Mouse (Mus musculus) midbrain, embryonic 16.5 days (tissue): Measurements from ENCODE around the gene Lrrc3b. TPM values are rescaled to one million over a fixed set of nuclear protein-coding genes. Genes with fewer than 3 reads are reported as not detected.
A peak's percentile ranks its signal among the peaks of the same experiment; 100 is the strongest.

Experiments
- ATAC-seq: fragments of 200-750 bp; cut with Nextera tagmentation; 2 replicates; pipeline ENCODE4 v1.8.0; 2017; ENCODE audit warnings: moderate TSS enrichment
- H3K27ac ChIP-seq: fragments of 300-500 bp; sonication (generic); 2 replicates; pipeline ENCODE4 v1.5.1; 2014; ENCODE audit warnings: mild to moderate bottlenecking, low read length, mixed read lengths
- H3K27me3 ChIP-seq: fragments of 300-500 bp; sonication (generic); 2 replicates; pipeline ENCODE4 v1.6.1; 2014; ENCODE audit warnings: low read depth, low read length, mixed read lengths; ENCODE audit not compliant: control insufficient read depth, insufficient read depth
- H3K36me3 ChIP-seq: fragments of 300-500 bp; sonication (generic); 2 replicates; pipeline ENCODE4 v1.6.1; 2014; ENCODE audit warnings: mild to moderate bottlenecking, low read length, moderate library complexity, mixed read lengths; ENCODE audit not compliant: control insufficient read depth, insufficient read depth
- H3K4me1 ChIP-seq: fragments of 300-500 bp; sonication (generic); 2 replicates; pipeline ENCODE4 v1.6.1; 2014; ENCODE audit warnings: mild to moderate bottlenecking, low read length, mixed read lengths; ENCODE audit not compliant: control insufficient read depth, insufficient read depth
- H3K4me2 ChIP-seq: fragments of 300-500 bp; sonication (generic); 2 replicates; pipeline ENCODE4 v1.6.1; 2014; ENCODE audit warnings: mild to moderate bottlenecking, low read length, mixed read lengths
- H3K4me3 ChIP-seq: fragments of 300-500 bp; sonication (generic); 2 replicates; pipeline ENCODE4 v1.5.1; 2014; ENCODE audit warnings: low read depth, mild to moderate bottlenecking, low read length, moderate library complexity, mixed read lengths
- H3K9ac ChIP-seq: fragments of 300-500 bp; sonication (generic); 2 replicates; pipeline ENCODE4 v1.6.1; 2014; ENCODE audit warnings: low read depth, low read length, mixed read lengths
- H3K9me3 ChIP-seq: fragments of 300-500 bp; sonication (generic); replicated peaks from 2 replicates; pipeline ENCODE4 v1.6.1; 2014; ENCODE audit warnings: mild to moderate bottlenecking, low read length, mixed read lengths; ENCODE audit not compliant: control insufficient read depth, poor library complexity, severe bottlenecking
- WGBS: fragments of 180-500 bp; shearing (Covaris S2); extraction: QIAGEN DNeasy Blood & Tissue Kit; methylation state at CpG from one replicate; pipeline ENCODE4 v1.1.7; 2014; 5-methylcytosine and 5-hydroxymethylcytosine counted together
- polyA plus RNA-seq: library from polyadenylated mRNA; unstranded; fragments of >200 nt; fragmentation: Nextera tagmentation; extraction: Ambion mirVana; gene quantifications from 2 replicates; pipeline ENCODE4 v1.2.1, GENCODE M21; 2015

The Lrrc3b gene
- polyA plus RNA-seq, 1 experiment from 2014 or later = 30.2 TPM

- H3K9ac ChIP-seq = no peak overlapping the region
- WGBS = 95% methylated on average over 6 of the region's 6 CpGs
Measured at GRCm38 (mm10) chr14:15365045-15365444, 73.7 kb downstream of the Lrrc3b start.

DNA sequence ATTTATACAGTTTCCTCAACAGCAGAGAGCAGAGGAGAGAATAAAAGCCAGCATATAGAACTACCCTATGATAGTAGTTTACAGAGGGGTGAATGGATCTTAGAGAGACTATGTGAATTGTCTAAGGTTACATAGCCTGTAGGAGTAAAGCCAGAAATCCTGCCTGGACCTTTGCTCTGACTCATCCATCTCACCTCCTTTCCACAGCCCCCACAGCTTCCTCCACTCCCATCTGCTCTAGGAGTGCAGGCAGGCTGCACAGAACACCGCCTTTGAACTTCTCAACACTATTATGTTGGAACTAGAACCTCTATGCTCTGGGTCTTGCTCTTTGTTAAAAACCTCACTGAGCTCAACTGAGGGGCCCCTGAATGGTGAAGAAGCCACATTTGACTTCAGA is 78.9 kb downstream of the Lrrc3b start:
- WGBS = 95% methylated on average over 1 of the region's 1 CpGs
- no peak for ATAC-seq

More at GRCm38 (mm10) chr14:15365045-15365444, 73.7 kb downstream of the Lrrc3b start:
- ATAC-seq = 0 out of 2 replicates have a peak, but pooled peaks have one; percentile 40
- Histone ChIP-seq H3K4me3 (no peak overlapping the region), H3K27me3 (no peaks in the 10 kb centered on the region), H3K36me3 (no peaks in the 10 kb centered on the region), H3K4me1 (peaks cover under 1% of the 10 kb centered on the region; the same call in 1 of the 2 replicates), H3K4me2 (no peak overlapping the region), H3K27ac (no peak overlapping the region), H3K9me3 (no peaks in the 10 kb centered on the region)

GRCm38 (mm10) chr14:15359134-15359533 is 79.7 kb downstream of the Lrrc3b start:
- no peaks in the 10 kb centered on the region for H3K27me3 ChIP-seq
- no peaks in the 10 kb centered on the region for H3K36me3 ChIP-seq
- no peak overlapping the region for H3K4me2 ChIP-seq
- H3K4me3 ChIP-seq = no peak overlapping the region
- H3K27ac ChIP-seq = no peak overlapping the region
- H3K9ac ChIP-seq = no peak overlapping the region
- WGBS = 46% methylated on average over 3 of the region's 3 CpGs
- ATAC-seq = no peak
- H3K9me3 ChIP-seq = no peaks in the 10 kb centered on the region
- peaks cover 3% of the 10 kb centered on the region; the same call in 1 of the 2 replicates for H3K4me1 ChIP-seq

More for the DNA sequence above, 78.9 kb downstream of the Lrrc3b start:
- Histone ChIP-seq H3K4me2 (no peak overlapping the region), H3K9ac (no peak overlapping the region), H3K4me3 (no peak overlapping the region), H3K27ac (no peak overlapping the region), H3K9me3 (no peaks in the 10 kb centered on the region), H3K36me3 (no peaks in the 10 kb centered on the region), H3K27me3 (no peaks in the 10 kb centered on the region), H3K4me1 (peaks cover 3% of the 10 kb centered on the region; the same call in 1 of the 2 replicates)

DNA sequence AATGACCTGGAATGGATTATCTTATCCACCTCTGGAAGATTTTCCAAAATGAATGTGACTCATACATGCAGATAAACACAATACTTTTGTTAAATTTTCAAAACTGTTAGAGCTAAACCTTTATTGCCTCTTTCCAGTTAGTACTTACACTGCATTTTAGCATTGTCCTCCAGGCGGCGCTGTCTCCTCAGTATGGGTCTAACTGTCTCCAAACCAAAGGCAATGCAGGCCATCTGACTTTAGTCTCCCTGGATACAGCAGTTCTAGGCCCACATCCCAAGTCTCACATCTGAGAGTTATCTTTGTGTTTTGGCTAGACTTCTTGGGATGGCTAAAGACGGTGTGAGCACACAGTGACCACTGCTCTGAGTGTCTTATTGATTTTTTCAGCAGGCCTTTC is 83.3 kb downstream of the Lrrc3b start:
- H3K27me3 ChIP-seq = no peaks in the 10 kb centered on the region
- WGBS = 21% methylated on average over 3 of the region's 3 CpGs
- peaks cover 3% of the 10 kb centered on the region; the same call in 1 of the 2 replicates for H3K4me1 ChIP-seq
- H3K4me2 ChIP-seq = no peak overlapping the region
- H3K27ac ChIP-seq = no peak overlapping the region
- no peaks in the 10 kb centered on the region for H3K9me3 ChIP-seq
- H3K4me3 ChIP-seq = no peak overlapping the region
- no peak for ATAC-seq
- H3K9ac ChIP-seq = no peak overlapping the region
- H3K36me3 ChIP-seq = no peaks in the 10 kb centered on the region

DNA sequence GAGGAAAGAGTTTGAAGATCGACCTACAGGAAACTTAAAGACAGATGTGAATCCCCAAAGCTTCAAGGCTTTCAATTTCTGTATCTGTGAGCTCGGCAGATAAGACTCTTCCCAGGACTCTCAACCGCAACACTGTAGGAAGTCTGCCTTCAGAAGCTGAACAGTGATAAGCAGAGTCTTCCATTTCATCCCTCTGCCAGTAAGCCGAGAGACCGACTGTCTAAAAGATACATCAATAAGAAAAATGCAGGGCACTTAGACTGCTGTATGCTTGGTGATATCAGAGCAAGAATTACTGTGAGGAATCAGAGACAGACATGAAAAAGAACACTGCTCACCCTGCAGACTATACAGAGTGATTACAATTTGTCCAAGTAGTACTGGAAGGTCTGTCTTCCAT is 84.5 kb downstream of the Lrrc3b start:
- no peak overlapping the region for H3K9ac ChIP-seq
- no peak overlapping the region for H3K4me2 ChIP-seq
- H3K9me3 ChIP-seq = no peaks in the 10 kb centered on the region
- H3K27me3 ChIP-seq = no peaks in the 10 kb centered on the region
- H3K4me1 ChIP-seq = no peaks in the 10 kb centered on the region
- H3K4me3 ChIP-seq = no peak overlapping the region
- no peak overlapping the region for H3K27ac ChIP-seq
- peak; percentile 46; the same call in 1 of the 2 replicates for ATAC-seq
- no peaks in the 10 kb centered on the region for H3K36me3 ChIP-seq
- WGBS = 63% methylated on average over 5 of the region's 5 CpGs

- no peaks in the 10 kb centered on the region for H3K27me3 ChIP-seq
- H3K4me2 ChIP-seq = no peak overlapping the region
- no peak for ATAC-seq
- H3K27ac ChIP-seq = no peak overlapping the region
- 71% methylated on average over 2 of the region's 2 CpGs for WGBS
- no peaks in the 10 kb centered on the region for H3K9me3 ChIP-seq
- H3K9ac ChIP-seq = no peak overlapping the region
- no peaks in the 10 kb centered on the region for H3K4me1 ChIP-seq
- no peaks in the 10 kb centered on the region for H3K36me3 ChIP-seq
- no peak overlapping the region for H3K4me3 ChIP-seq
Measured at GRCm38 (mm10) chr14:15333130-15333529, 105.7 kb downstream of the Lrrc3b start.

DNA sequence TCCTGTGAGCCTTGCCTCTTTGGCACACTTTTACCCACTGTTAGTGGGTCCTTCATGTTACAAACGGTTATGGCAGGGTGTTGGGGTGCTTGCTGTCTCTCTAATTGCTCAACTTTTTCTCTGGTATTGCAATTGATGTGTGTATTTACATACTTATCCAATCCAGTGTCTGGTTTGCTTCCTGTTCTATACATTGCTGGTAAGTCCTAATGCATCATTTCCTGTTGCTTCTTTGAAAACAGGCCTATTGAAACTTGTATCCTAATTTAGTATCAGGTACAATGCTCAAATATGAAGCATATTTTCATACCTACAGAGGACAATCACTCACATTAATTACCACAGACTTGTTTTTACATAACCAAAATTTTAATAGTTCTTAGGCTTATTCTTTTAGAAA is 107.4 kb downstream of the Lrrc3b start:
- WGBS = 58% methylated on average over 1 of the region's 1 CpGs
- no peak overlapping the region for H3K4me3 ChIP-seq

GRCm38 (mm10) chr14:15330155-15330554 is 108.6 kb downstream of the Lrrc3b start:
- ATAC-seq = no peak
- Histone ChIP-seq H3K9ac (no peak overlapping the region), H3K9me3 (no peaks in the 10 kb centered on the region), H3K4me1 (no peaks in the 10 kb centered on the region), H3K4me3 (no peak overlapping the region), H3K27ac (no peak overlapping the region), H3K4me2 (no peak overlapping the region), H3K27me3 (no peaks in the 10 kb centered on the region), H3K36me3 (no peaks in the 10 kb centered on the region)
- 86% methylated on average over 1 of the region's 1 CpGs for WGBS

More for the DNA sequence above, 107.4 kb downstream of the Lrrc3b start:
- Histone ChIP-seq H3K4me2 (no peak overlapping the region), H3K4me1 (no peaks in the 10 kb centered on the region), H3K9ac (no peak overlapping the region), H3K27me3 (no peaks in the 10 kb centered on the region), H3K9me3 (no peaks in the 10 kb centered on the region), H3K27ac (no peak overlapping the region), H3K36me3 (no peaks in the 10 kb centered on the region)
- no peak for ATAC-seq

- no peaks in the 10 kb centered on the region for H3K27me3 ChIP-seq
- WGBS = 78% methylated on average over 1 of the region's 1 CpGs
- H3K4me3 ChIP-seq = no peak overlapping the region
- no peak for ATAC-seq
- no peaks in the 10 kb centered on the region for H3K9me3 ChIP-seq
- no peak overlapping the region for H3K4me2 ChIP-seq
- H3K36me3 ChIP-seq = no peaks in the 10 kb centered on the region
- no peaks in the 10 kb centered on the region for H3K4me1 ChIP-seq
- H3K9ac ChIP-seq = no peak overlapping the region
- no peak overlapping the region for H3K27ac ChIP-seq
Measured at GRCm38 (mm10) chr14:15325872-15326271, 112.9 kb downstream of the Lrrc3b start.
